Mouse (Mus musculus): Measurements from ENCODE around the gene Zbtb7a.

DNA sequence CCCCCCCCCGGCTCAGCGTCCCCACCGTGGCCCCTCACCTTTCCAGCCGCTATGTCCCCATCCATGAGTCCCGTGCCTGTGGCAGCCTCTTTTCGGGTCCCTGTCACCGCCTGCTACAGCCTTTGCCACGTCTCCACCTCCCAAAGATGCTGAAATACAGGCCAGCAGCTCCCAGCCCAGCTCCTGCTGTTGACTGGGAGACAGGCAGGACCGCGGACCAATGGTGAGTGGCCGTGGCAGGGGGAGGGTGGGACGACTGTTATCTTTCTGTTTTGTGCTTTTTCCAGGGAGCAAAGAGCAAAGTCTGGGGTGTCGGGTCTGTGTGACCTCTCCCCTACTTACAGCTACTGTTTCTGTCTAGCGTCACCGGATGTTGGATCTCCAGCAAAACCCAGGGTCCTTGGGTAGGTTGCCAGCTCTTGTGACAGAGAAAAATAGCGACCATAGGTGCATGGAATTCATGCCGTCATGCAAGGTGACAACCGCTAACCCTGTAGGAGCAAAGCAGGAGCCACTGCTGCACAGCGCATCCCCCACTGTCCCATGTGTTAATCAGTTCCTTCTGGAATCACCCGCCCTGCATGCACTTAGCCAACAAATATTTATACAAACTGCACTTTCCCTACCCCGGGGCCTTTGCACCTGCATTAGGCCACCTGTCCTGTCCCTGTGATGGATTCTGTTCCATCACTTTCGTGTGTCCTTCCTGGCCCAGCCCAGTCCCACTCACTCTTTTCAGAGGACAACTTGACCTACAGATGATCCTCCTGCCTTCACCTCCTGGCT lies 42.4 kb upstream of the Zbtb7a start:
- TF ChIP-seq MAX (IDR thresholded peaks at IDR 0.05; ENCODE audit: low read depth) (no peak), POLR2A (IDR thresholded peaks at IDR 0.05; ENCODE audit: insufficient read length, low read depth) (no peak), E2F4 (IDR thresholded peaks at IDR 0.05; ENCODE audit: insufficient read depth) (no peak), USF1 (IDR thresholded peaks at IDR 0.05; ENCODE audit: low read depth) (no peak), MYOD1 (IDR thresholded peaks at IDR 0.05; ENCODE audit: control insufficient read depth in 1 of 3, insufficient read length in 2 of 3, low read depth in 2 of 3) (no peak), POLR2AphosphoS2 (IDR thresholded peaks at IDR 0.05; ENCODE audit: insufficient read length, low read depth) (no peak), REST (IDR thresholded peaks at IDR 0.05; ENCODE audit: insufficient read depth, insufficient read length) (no peak), TCF12 (IDR thresholded peaks at IDR 0.05; ENCODE audit: insufficient read depth, poor library complexity, severe bottlenecking) (no peak), CEBPB (IDR thresholded peaks at IDR 0.05; ENCODE audit: insufficient read depth, poor library complexity, severe bottlenecking) (no peak), MYOG (IDR thresholded peaks at IDR 0.05; ENCODE audit: control insufficient read depth in 1 of 3, insufficient read depth in 1 of 3, insufficient read length in 2 of 3, low read depth in 2 of 3) (no peak), SRF (IDR thresholded peaks at IDR 0.05; ENCODE audit: control insufficient read depth, insufficient read length, low read depth) (no peak)

Data from myocyte (in vitro differentiated cells).